Mouse (Mus musculus): ENCODE measurements around the gene Cyp4v3. TPM values are rescaled to one million over a fixed set of nuclear protein-coding genes. Genes with fewer than 3 reads are reported as not detected.
"Not testable (repeated sequence)": the region's sequence is repeated elsewhere in the genome, so short reads cannot be mapped to it uniquely, and the experiment has no call there.

Gene Cyp4v3
- 1 to 10 TPM in 1 of 2 experiments, under 1 TPM in 1; 0.51 to 1.4 TPM for total RNA-seq (2021)
- long read RNA-seq, experiment 1 = 0 reads
- long read RNA-seq, experiment 2, partial matches to known transcripts = 0 of 1 reads
- long read RNA-seq, experiment 2, other reads (novel, unspliced or antisense) = 0 of 1 reads

- DNase-seq = peak; percentile 60
Measured at GRCm38 (mm10) chr8:45332685-45333409, at the start of gene Cyp4v3. Gene Cyp4v3, minus strand, starts transcription at chr8:45333216.

- DNase-seq = no peak
Measured at GRCm38 (mm10) chr8:45381963-45382347, 48.9 kb upstream of the Cyp4v3 start, which contains the start of gene Fam149a. Gene Fam149a, minus strand, starts transcription at chr8:45382291.

GRCm38 (mm10) chr8:45381075-45381962 lies 48.3 kb upstream of the Cyp4v3 start:
- no peak for DNase-seq

GRCm38 (mm10) chr8:45380598-45380997 lies 47.6 kb upstream of the Cyp4v3 start:
- DNase-seq = no peak

- no peak for DNase-seq
Measured at GRCm38 (mm10) chr8:45374071-45374470, 41.1 kb upstream of the Cyp4v3 start.

- no peak for DNase-seq
Measured at GRCm38 (mm10) chr8:45367154-45367553, 34.1 kb upstream of the Cyp4v3 start.

- DNase-seq = no peak
Measured at GRCm38 (mm10) chr8:45363220-45363619, 30.2 kb upstream of the Cyp4v3 start.

- DNase-seq = no peak
Measured at GRCm38 (mm10) chr8:45362323-45362722, 29.3 kb upstream of the Cyp4v3 start.

GRCm38 (mm10) chr8:45359091-45359605 lies 26.1 kb upstream of the Cyp4v3 start:
- DNase-seq = no peak

GRCm38 (mm10) chr8:45358132-45358918 lies 25.3 kb upstream of the Cyp4v3 start:
- DNase-seq = peak; percentile 25

- no peak for DNase-seq
Measured at GRCm38 (mm10) chr8:45355809-45356208, 22.8 kb upstream of the Cyp4v3 start.

GRCm38 (mm10) chr8:45345031-45345430 lies 12.0 kb upstream of the Cyp4v3 start:
- no peak for DNase-seq

GRCm38 (mm10) chr8:45344298-45344697 lies 11.3 kb upstream of the Cyp4v3 start:
- no peak for DNase-seq

- no peak for DNase-seq
Measured at GRCm38 (mm10) chr8:45341630-45342628, 8.9 kb upstream of the Cyp4v3 start.

- DNase-seq = no peak
Measured at GRCm38 (mm10) chr8:45333493-45333892, 477 bp upstream of the Cyp4v3 start.

- DNase-seq = no peak
Measured at GRCm38 (mm10) chr8:45330856-45331255, 2.2 kb downstream of the Cyp4v3 start.

- DNase-seq = no peak
Measured at GRCm38 (mm10) chr8:45329206-45329980, 3.6 kb downstream of the Cyp4v3 start.

GRCm38 (mm10) chr8:45327076-45327475 lies 5.9 kb downstream of the Cyp4v3 start:
- not testable (repeated sequence) for DNase-seq

GRCm38 (mm10) chr8:45324151-45324550 lies 8.9 kb downstream of the Cyp4v3 start:
- DNase-seq = no peak

- no peak for DNase-seq
Measured at GRCm38 (mm10) chr8:45321365-45321764, 11.7 kb downstream of the Cyp4v3 start.
